Mouse (Mus musculus): ENCODE results near the gene Dstyk. TPM values are rescaled to one million over a fixed set of nuclear protein-coding genes. Genes with fewer than 3 reads are reported as not detected.
A peak's percentile ranks its signal among the peaks of the same experiment; 100 is the strongest.

The Dstyk gene
- polyA plus RNA-seq, 1 experiment from 2014 or later = 8.6 TPM

DNA sequence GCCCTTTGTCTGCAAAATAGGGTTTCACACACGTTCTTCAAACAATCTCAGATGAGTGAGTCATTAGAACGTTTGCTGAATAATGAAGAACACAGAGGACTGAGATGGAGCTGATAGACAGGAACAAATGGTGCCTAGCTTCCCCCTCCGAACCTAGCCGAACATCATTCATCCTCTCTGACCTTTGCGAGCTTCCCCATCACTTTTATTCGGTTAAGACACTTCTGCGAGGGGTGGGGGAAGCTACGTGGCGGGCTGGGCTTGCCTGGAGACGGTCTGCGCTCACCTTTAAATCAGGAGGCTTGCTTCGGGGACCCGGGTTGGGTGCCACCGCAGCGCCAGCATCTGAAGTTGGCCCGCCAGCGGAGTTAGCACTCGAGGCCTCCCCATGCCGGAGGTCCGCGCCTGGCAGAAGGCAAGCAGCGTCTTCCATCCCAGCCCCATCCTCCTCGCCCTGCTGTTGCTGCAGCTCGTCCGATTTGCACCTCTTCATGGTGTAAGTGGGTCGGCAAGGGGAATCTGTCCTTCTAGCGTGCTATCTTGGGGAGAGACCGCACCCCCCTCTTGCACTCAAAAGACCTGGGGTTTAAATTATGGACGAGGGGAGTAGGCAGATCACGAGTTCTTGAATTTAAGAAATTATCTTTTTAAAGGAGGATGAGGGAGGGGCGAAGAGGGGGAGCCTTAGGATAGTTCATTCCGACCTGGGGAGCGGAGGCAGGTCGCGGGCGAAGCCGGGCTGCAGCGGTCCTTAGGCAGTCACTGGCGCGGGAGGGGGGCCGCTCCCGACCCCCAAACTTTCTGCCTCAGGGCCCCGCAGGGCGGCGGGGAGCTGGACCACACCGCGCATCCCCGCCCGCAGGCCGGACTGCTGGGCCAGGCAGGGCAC, 26.4 kb upstream of the Dstyk start, which contains the start of gene Tmcc2:
Tmcc2 (minus strand) TSS at position 591 of the 889 bp plus-strand sequence.
- H3K4me2 ChIP-seq = peak within 1 kb of the TSS; percentile 80
- peak; percentile 16; the same call in 1 of the 2 replicates for ATAC-seq (ENCODE audit: low FRiP score, low read depth)
- peak within 1 kb of the TSS; percentile 90 for H3K27ac ChIP-seq (replicated peaks)
- no peaks in the 10 kb centered on the region for H3K36me3 ChIP-seq
- peak within 1 kb of the TSS; percentile 86 for H3K9ac ChIP-seq
- H3K27me3 ChIP-seq = no peaks in the 10 kb centered on the region
- under 1% methylated on average over 50 of the region's 50 CpGs for WGBS
- H3K9me3 ChIP-seq = no peaks in the 10 kb centered on the region
- peaks cover 58% of the 10 kb centered on the region for H3K4me1 ChIP-seq (replicated peaks)
- peak within 1 kb of the TSS; percentile 78 for H3K4me3 ChIP-seq

GRCm38 (mm10) chr1:132391580-132392022, 25.8 kb upstream of the Dstyk start:
- Histone ChIP-seq H3K27ac (replicated peaks) (peak overlapping the region; percentile 90), H3K4me2 (peak overlapping the region; percentile 80), H3K4me3 (peak overlapping the region; percentile 78), H3K9ac (peak overlapping the region; percentile 86), H3K4me1 (replicated peaks) (peaks cover 52% of the 10 kb centered on the region), H3K9me3 (no peaks in the 10 kb centered on the region), H3K36me3 (no peaks in the 10 kb centered on the region), H3K27me3 (no peaks in the 10 kb centered on the region)
- ATAC-seq (ENCODE audit: low FRiP score, low read depth) = peak; percentile 93
- 0% methylated on average over 27 of the region's 54 CpGs for whole genome bisulfite sequencing

GRCm38 (mm10) chr1:132392872-132393271, 24.5 kb upstream of the Dstyk start:
- H3K4me3 ChIP-seq = no peak overlapping the region
- ATAC-seq (ENCODE audit: low FRiP score, low read depth) = no peak
- H3K9me3 ChIP-seq = no peaks in the 10 kb centered on the region
- H3K4me2 ChIP-seq = no peak overlapping the region
- WGBS = 52% methylated on average over 5 of the region's 5 CpGs
- H3K36me3 ChIP-seq = no peaks in the 10 kb centered on the region
- no peak overlapping the region for H3K27ac ChIP-seq (replicated peaks)
- H3K9ac ChIP-seq = no peak overlapping the region
- peaks cover 43% of the 10 kb centered on the region for H3K4me1 ChIP-seq (replicated peaks)
- H3K27me3 ChIP-seq = no peaks in the 10 kb centered on the region

- no peaks in the 10 kb centered on the region for H3K36me3 ChIP-seq
- H3K27ac ChIP-seq (replicated peaks) = no peak overlapping the region
- no peak overlapping the region for H3K9ac ChIP-seq
- H3K4me3 ChIP-seq = no peak overlapping the region
- peaks cover 13% of the 10 kb centered on the region; the same call in 1 of the 2 replicates for H3K4me1 ChIP-seq (replicated peaks)
- no peak overlapping the region for H3K4me2 ChIP-seq
- H3K27me3 ChIP-seq = no peaks in the 10 kb centered on the region
- WGBS = 58% methylated on average over 2 of the region's 2 CpGs
- no peaks in the 10 kb centered on the region for H3K9me3 ChIP-seq
- ATAC-seq (ENCODE audit: low FRiP score, low read depth) = no peak
Observed at GRCm38 (mm10) chr1:132396705-132397104, 20.6 kb upstream of the Dstyk start.

DNA sequence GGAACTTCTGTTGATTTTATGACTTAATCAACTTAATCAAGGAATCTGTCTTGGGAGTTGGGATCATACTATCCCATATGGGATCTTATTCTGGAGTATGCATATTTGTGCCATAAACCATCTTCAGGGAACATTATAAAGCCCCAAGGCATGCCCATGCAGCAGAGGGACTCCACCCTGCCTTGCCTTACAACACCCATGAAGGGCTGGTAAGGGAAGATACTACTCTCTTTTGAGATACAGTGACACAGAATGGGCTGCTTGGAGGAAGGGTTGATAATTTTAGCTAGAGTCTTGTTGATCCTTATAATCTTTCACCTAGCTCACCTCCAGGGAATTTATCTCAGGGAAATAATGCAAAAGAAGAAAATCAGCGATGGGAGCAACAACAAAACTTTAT, 16.8 kb upstream of the Dstyk start:
- WGBS = 74% methylated on average over 1 of the region's 1 CpGs
- no peak overlapping the region for H3K4me2 ChIP-seq
- no peak for ATAC-seq (ENCODE audit: low FRiP score, low read depth)
- H3K4me3 ChIP-seq = no peak overlapping the region
- H3K27ac ChIP-seq (replicated peaks) = no peak overlapping the region
- no peaks in the 10 kb centered on the region for H3K4me1 ChIP-seq (replicated peaks)
- no peaks in the 10 kb centered on the region for H3K27me3 ChIP-seq
- no peak overlapping the region for H3K9ac ChIP-seq
- H3K9me3 ChIP-seq = no peaks in the 10 kb centered on the region
- H3K36me3 ChIP-seq = no peaks in the 10 kb centered on the region

- Histone ChIP-seq H3K36me3 (no peaks in the 10 kb centered on the region), H3K4me1 (replicated peaks) (no peaks in the 10 kb centered on the region), H3K4me3 (no peak overlapping the region), H3K4me2 (no peak overlapping the region), H3K9ac (no peak overlapping the region), H3K27ac (replicated peaks) (no peak overlapping the region), H3K9me3 (no peaks in the 10 kb centered on the region), H3K27me3 (no peaks in the 10 kb centered on the region)
- 93% methylated on average over 1 of the region's 1 CpGs for WGBS
- ATAC-seq (ENCODE audit: low FRiP score, low read depth) = no peak
Observed at GRCm38 (mm10) chr1:132401843-132402242, 15.5 kb upstream of the Dstyk start.

DNA sequence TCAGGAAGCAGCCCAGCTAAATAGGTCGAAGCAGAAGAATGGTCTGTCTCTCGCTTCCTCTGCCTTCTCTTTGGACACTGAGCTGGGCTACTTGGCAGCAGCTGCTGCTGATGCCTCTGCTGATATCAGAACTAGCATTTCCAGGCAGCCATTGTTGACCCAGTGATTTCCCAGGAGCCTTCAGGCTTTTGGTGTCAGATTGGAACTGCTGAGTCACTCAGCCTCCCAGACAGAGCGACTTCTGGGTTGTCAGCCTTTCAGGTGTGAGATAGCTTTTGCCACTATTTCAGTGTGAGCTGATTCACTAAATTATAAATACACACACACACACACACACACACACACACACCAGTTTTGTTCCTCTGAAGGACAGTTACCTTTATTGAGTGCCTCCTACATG, 6.7 kb upstream of the Dstyk start:
- no peaks in the 10 kb centered on the region for H3K4me1 ChIP-seq (replicated peaks)
- no peak overlapping the region for H3K4me3 ChIP-seq
- H3K36me3 ChIP-seq = no peaks in the 10 kb centered on the region
- no peak for ATAC-seq (ENCODE audit: low FRiP score, low read depth)
- H3K9me3 ChIP-seq = no peaks in the 10 kb centered on the region
- H3K9ac ChIP-seq = no peak overlapping the region
- WGBS = 84% methylated on average over 3 of the region's 3 CpGs
- H3K27ac ChIP-seq (replicated peaks) = no peak overlapping the region
- H3K27me3 ChIP-seq = no peaks in the 10 kb centered on the region
- no peak overlapping the region for H3K4me2 ChIP-seq

DNA sequence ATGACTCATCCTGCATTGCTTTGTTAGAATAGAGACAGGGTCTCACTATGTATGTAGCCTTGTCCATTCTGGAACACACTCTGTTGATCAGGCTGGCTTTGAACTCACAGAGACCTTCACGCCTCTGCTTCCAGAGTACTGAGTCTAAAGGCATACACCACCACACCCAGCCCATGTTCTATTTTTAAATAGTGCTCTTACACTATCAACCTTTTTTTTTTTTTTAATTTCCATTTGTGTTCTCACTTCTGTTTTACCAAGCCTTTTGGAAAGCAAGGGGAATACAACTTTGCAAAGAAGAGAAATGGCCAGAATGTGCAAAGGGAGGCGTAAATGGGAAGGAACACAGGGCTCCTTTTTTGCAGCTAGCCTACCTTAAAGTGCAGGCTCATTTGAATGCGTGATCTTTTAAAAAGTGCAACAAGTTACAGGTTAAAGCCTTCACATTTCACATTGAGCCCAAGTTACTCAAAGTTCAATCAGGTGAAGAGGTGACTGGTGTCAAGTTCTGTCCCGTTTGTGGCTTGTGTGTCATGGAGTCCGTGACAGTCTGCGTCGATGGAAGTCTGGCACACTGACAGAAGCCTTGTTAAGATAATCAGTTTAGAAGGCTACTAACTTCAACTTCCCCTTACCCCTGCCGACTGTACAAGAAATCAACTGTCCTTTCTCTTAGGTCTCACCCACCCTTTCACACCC, 962 bp upstream of the Dstyk start:
- Histone ChIP-seq H3K9me3 (no peaks in the 10 kb centered on the region), H3K9ac (no peak overlapping the region), H3K27me3 (no peaks in the 10 kb centered on the region), H3K4me3 (no peak overlapping the region), H3K4me1 (replicated peaks) (peaks cover 20% of the 10 kb centered on the region), H3K36me3 (no peaks in the 10 kb centered on the region), H3K27ac (replicated peaks) (no peak overlapping the region), H3K4me2 (peak overlapping the region; percentile 68; the same call in 1 of the 2 replicates)
- ATAC-seq (ENCODE audit: low FRiP score, low read depth) = no peak
- WGBS = 77% methylated on average over 8 of the region's 8 CpGs

DNA sequence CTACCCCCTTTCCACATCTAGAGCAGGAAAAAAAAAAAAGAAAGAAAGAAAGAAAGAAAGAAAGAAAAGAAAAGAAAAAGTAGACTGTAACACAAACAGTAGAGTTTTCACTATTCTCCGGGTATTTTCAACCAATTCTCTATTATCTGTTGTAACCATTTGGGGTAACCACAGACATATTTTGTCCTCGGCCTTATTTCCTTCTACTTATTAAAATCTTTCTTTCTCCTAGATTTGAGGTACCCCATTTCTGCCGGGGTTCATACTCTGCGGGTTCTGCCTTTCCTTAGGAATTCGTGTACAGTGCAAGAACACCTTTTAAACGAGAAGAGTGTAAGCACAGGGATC, 438 bp upstream of the Dstyk start:
- no peak for ATAC-seq (ENCODE audit: low FRiP score, low read depth)
- H3K36me3 ChIP-seq = no peaks in the 10 kb centered on the region
- 16% methylated on average over 6 of the region's 6 CpGs for WGBS
- no peaks in the 10 kb centered on the region for H3K9me3 ChIP-seq
- H3K4me3 ChIP-seq = peak overlapping the region; percentile 53
- H3K4me1 ChIP-seq (replicated peaks) = peaks cover 20% of the 10 kb centered on the region
- peak overlapping the region; percentile 68 for H3K4me2 ChIP-seq
- no peaks in the 10 kb centered on the region for H3K27me3 ChIP-seq
- peak overlapping the region; percentile 88 for H3K27ac ChIP-seq (replicated peaks)
- H3K9ac ChIP-seq = peak overlapping the region; percentile 63

DNA sequence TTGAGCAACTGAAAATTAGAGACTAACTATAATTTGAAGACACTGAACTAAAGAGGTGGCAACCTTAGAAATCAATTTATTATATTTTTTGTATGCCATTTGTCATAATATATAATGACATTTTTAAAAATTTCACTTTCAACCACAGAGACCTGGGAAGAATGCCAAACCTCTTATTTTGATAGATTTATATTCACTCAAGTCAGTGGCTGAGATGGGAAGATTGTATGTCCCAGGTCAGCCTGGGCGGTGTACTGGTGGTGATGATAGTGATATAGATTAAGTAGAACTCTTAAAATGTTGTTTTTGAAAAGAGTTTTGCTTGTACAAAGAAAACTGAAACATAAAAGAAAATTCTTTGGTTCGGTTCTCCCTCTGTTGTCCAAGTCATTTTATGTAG, 2.9 kb downstream of the Dstyk start:
- WGBS = 83% methylated on average over 2 of the region's 2 CpGs
- no peaks in the 10 kb centered on the region for H3K27me3 ChIP-seq
- H3K27ac ChIP-seq (replicated peaks) = no peak overlapping the region
- no peak overlapping the region for H3K4me2 ChIP-seq
- no peak overlapping the region for H3K9ac ChIP-seq
- H3K36me3 ChIP-seq = no peaks in the 10 kb centered on the region; the same call in 1 of the 2 replicates
- no peaks in the 10 kb centered on the region for H3K9me3 ChIP-seq
- no peak for ATAC-seq (ENCODE audit: low FRiP score, low read depth)
- peaks cover 20% of the 10 kb centered on the region for H3K4me1 ChIP-seq (replicated peaks)
- no peak overlapping the region for H3K4me3 ChIP-seq

DNA sequence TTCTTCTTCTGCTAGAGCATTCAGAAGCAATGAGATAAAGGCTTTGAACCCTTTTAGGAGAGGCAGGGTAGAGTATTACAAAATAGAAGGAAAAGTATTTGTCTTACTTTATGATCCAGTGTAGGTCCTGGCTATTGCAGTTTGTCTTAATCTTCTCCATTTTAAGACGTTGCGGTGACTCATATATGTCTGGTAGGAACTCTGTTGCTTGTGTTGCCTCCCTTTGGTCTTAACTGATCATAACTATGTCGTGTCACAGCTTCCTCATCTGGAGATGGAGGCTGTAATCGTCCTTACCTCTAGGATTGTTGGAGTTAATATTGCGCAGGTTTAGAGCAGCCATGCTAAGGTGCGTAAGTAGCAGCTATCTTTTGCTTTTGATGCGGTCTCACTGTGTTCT, 3.3 kb downstream of the Dstyk start:
- Histone ChIP-seq H3K9ac (no peak overlapping the region), H3K4me2 (no peak overlapping the region), H3K4me1 (replicated peaks) (peaks cover 25% of the 10 kb centered on the region), H3K36me3 (no peaks in the 10 kb centered on the region; the same call in 1 of the 2 replicates), H3K27me3 (no peaks in the 10 kb centered on the region), H3K9me3 (no peaks in the 10 kb centered on the region), H3K4me3 (no peak overlapping the region), H3K27ac (replicated peaks) (no peak overlapping the region)
- no peak for ATAC-seq (ENCODE audit: low FRiP score, low read depth)
- 92% methylated on average over 7 of the region's 7 CpGs for WGBS

Measured in hindbrain, embryonic 15.5 days (tissue).